Mouse (Mus musculus): ENCODE data around the gene Mrps6.
A peak's percentile ranks its signal among the peaks of the same experiment; 100 is the strongest.

Gene Mrps6

GRCm38 (mm10) chr16:92120899-92121531, 62.9 kb downstream of the Mrps6 start:
- no peak for DNase-seq (ENCODE audit: low spot score)

- DNase-seq (ENCODE audit: low spot score): no peak
Measured at GRCm38 (mm10) chr16:92127226-92127625, 69.2 kb downstream of the Mrps6 start.

- DNase-seq (ENCODE audit: low spot score): no peak
Measured at GRCm38 (mm10) chr16:92127666-92128065, 69.6 kb downstream of the Mrps6 start.

GRCm38 (mm10) chr16:92129843-92130242, 71.8 kb downstream of the Mrps6 start:
- DNase-seq (ENCODE audit: low spot score): no peak

GRCm38 (mm10) chr16:92132511-92132910, 74.4 kb downstream of the Mrps6 start:
- DNase-seq (ENCODE audit: low spot score): no peak

- no peak for DNase-seq (ENCODE audit: low spot score)
Measured at GRCm38 (mm10) chr16:92134148-92134764, 76.2 kb downstream of the Mrps6 start.

GRCm38 (mm10) chr16:92136275-92136674, 78.2 kb downstream of the Mrps6 start:
- no peak for DNase-seq (ENCODE audit: low spot score)

GRCm38 (mm10) chr16:92139386-92140261, 81.6 kb downstream of the Mrps6 start:
- DNase-seq (ENCODE audit: low spot score): no peak

GRCm38 (mm10) chr16:92140328-92140727, 82.3 kb downstream of the Mrps6 start:
- DNase-seq (ENCODE audit: low spot score): no peak

GRCm38 (mm10) chr16:92141021-92141420, 83.0 kb downstream of the Mrps6 start:
- no peak for DNase-seq (ENCODE audit: low spot score)

GRCm38 (mm10) chr16:92142426-92143012, 84.4 kb downstream of the Mrps6 start:
- no peak for DNase-seq (ENCODE audit: low spot score)

- no peak for DNase-seq (ENCODE audit: low spot score)
Measured at GRCm38 (mm10) chr16:92147631-92148366, 89.7 kb downstream of the Mrps6 start.

- DNase-seq (ENCODE audit: low spot score): no peak
Measured at GRCm38 (mm10) chr16:92148367-92148728, 90.3 kb downstream of the Mrps6 start.

GRCm38 (mm10) chr16:92150975-92151374, 92.9 kb downstream of the Mrps6 start:
- no peak for DNase-seq (ENCODE audit: low spot score)

GRCm38 (mm10) chr16:92158021-92158455, 100.0 kb downstream of the Mrps6 start:
- DNase-seq (ENCODE audit: low spot score): peak; percentile 35

GRCm38 (mm10) chr16:92158461-92159091, 100.5 kb downstream of the Mrps6 start:
- peak; percentile 77 for DNase-seq (ENCODE audit: low spot score)

- no peak for DNase-seq (ENCODE audit: low spot score)
Measured at GRCm38 (mm10) chr16:92159114-92159513, 101.0 kb downstream of the Mrps6 start.
